Mouse (Mus musculus) lung, embryonic 15.5 days (tissue): ENCODE measurements at regions not wholly inside any gene's neighbourhood (a gene's known extent, or its start where the extent isn't known, plus 50 kb on each side); places are given as distances from the start of the nearest gene placed in this dataset.
A peak's percentile ranks its signal among the peaks of the same experiment; 100 is the strongest.

Source experiments
- ATAC-seq: fragments of 200-750 bp; cut with Nextera tagmentation; 2 replicates; pipeline ENCODE4 v1.8.0; 2017; ENCODE audit warnings: moderate number of reproducible peaks, borderline replicate concordance; ENCODE audit not compliant: low FRiP score, low TSS enrichment; ENCODE audit errors: extremely low read depth
- H3K27ac ChIP-seq: fragments of 300-500 bp; sonication (generic); 2 replicates; pipeline ENCODE4 v1.5.1; 2015; ENCODE audit warnings: moderate library complexity, mild to moderate bottlenecking, inconsistent platforms
- H3K27me3 ChIP-seq: fragments of 300-500 bp; sonication (generic); 2 replicates; pipeline ENCODE4 v1.6.1; 2015; ENCODE audit warnings: inconsistent platforms
- H3K36me3 ChIP-seq: fragments of 300-500 bp; sonication (generic); 2 replicates; pipeline ENCODE4 v1.6.1; 2015; ENCODE audit warnings: inconsistent platforms
- H3K4me1 ChIP-seq: fragments of 300-500 bp; sonication (generic); 2 replicates; pipeline ENCODE4 v1.6.1; 2015; ENCODE audit warnings: inconsistent platforms
- H3K4me2 ChIP-seq: fragments of 300-500 bp; sonication (generic); 2 replicates; pipeline ENCODE4 v1.6.1; 2015; ENCODE audit warnings: inconsistent platforms, mild to moderate bottlenecking, moderate library complexity
- H3K4me3 ChIP-seq: fragments of 300-500 bp; sonication (generic); 2 replicates; pipeline ENCODE4 v1.5.1; 2015; ENCODE audit warnings: mild to moderate bottlenecking, inconsistent platforms
- H3K9ac ChIP-seq: fragments of 300-500 bp; sonication (generic); 2 replicates; pipeline ENCODE4 v1.6.1; 2015; ENCODE audit warnings: inconsistent platforms
- H3K9me3 ChIP-seq: fragments of 300-500 bp; sonication (generic); 2 replicates; pipeline ENCODE4 v1.6.1; 2016; ENCODE audit warnings: inconsistent platforms
- WGBS: fragments of 180-500 bp; shearing (Covaris S2); methylation state at CpG from one replicate; pipeline ENCODE4 v1.1.7; 2015; 5-methylcytosine and 5-hydroxymethylcytosine counted together

DNA sequence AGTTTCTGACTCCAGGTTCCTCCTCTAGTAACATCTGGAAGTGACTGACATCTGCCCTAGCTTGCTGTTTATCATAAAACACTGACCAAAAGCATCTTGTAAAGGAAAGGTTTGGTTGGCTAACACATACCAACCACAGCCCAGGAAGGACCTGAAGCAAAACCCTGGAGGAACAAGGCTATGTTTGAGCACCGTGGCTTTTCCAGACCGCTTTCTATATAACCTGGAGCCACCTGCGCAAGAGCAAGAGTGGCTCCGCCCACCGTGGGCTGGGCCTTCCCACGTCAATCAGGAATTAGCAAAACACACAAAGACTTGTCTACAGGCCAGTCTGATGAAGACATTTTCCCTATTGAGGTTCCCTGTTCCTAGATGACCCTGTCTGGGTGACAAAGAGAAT lies 177.5 kb upstream of the Dapk1 start:
- no peak for ATAC-seq
- Histone ChIP-seq H3K36me3 (no peaks in the 10 kb centered on the region), H3K27ac (no peak overlapping the region), H3K27me3 (no peaks in the 10 kb centered on the region), H3K4me2 (no peak overlapping the region), H3K4me1 (peaks cover 9% of the 10 kb centered on the region; the same call in 1 of the 2 replicates), H3K4me3 (no peak overlapping the region), H3K9me3 (no peaks in the 10 kb centered on the region), H3K9ac (no peak overlapping the region)
- WGBS = 60% methylated on average over 6 of the region's 6 CpGs

DNA sequence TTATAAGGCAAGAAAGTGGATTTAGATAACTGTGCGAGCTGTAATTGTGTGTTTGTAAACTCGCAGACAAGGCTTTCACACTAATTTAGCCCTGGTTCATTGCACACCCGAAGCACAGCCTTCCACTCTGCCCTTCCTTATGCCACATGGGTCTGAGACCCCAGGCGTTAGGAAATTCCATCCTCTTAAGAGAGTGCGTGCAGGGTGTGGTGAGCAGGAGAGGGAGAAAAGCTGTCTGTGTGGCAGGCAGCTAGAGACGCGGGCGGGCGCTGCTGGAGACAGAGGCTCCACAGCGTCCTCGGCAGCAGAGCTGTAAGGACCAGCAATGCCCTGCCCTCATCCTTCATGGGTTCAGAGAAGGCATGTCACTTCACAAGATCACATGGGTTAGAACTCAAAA lies 176.6 kb upstream of the Dapk1 start:
- no peak overlapping the region for H3K4me2 ChIP-seq
- H3K9me3 ChIP-seq = no peaks in the 10 kb centered on the region
- 53% methylated on average over 11 of the region's 11 CpGs for WGBS
- no peak for ATAC-seq
- no peak overlapping the region for H3K27ac ChIP-seq
- no peak overlapping the region for H3K4me3 ChIP-seq
- H3K27me3 ChIP-seq = no peaks in the 10 kb centered on the region
- no peaks in the 10 kb centered on the region for H3K36me3 ChIP-seq
- H3K4me1 ChIP-seq = peaks cover 9% of the 10 kb centered on the region; the same call in 1 of the 2 replicates
- no peak overlapping the region for H3K9ac ChIP-seq

DNA sequence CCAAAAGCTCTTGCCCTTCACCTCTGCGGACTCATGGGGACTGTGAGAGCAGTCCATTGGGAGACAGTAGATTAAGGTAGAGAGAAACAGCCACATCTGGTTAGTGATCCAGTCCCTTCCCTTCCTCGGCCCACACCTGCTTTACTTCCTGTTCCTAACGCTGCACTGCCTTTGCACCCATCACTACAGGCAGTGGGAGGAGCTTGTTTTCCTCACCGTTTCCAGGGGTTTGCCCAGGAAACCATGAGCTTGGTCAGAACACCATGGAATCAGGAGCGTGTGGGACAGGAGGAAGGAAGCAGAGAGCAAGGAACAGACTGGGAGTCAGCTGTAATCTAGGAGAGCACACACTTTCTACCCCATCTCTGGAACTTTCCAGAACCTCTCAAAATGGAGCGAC lies 176.2 kb upstream of the Dapk1 start:
- no peak overlapping the region for H3K4me2 ChIP-seq
- 71% methylated on average over 6 of the region's 6 CpGs for WGBS
- no peak overlapping the region for H3K4me3 ChIP-seq
- H3K4me1 ChIP-seq = peaks cover 9% of the 10 kb centered on the region; the same call in 1 of the 2 replicates
- no peak for ATAC-seq
- H3K9ac ChIP-seq = no peak overlapping the region
- H3K27me3 ChIP-seq = no peaks in the 10 kb centered on the region
- no peaks in the 10 kb centered on the region for H3K9me3 ChIP-seq
- no peaks in the 10 kb centered on the region for H3K36me3 ChIP-seq
- H3K27ac ChIP-seq = no peak overlapping the region

DNA sequence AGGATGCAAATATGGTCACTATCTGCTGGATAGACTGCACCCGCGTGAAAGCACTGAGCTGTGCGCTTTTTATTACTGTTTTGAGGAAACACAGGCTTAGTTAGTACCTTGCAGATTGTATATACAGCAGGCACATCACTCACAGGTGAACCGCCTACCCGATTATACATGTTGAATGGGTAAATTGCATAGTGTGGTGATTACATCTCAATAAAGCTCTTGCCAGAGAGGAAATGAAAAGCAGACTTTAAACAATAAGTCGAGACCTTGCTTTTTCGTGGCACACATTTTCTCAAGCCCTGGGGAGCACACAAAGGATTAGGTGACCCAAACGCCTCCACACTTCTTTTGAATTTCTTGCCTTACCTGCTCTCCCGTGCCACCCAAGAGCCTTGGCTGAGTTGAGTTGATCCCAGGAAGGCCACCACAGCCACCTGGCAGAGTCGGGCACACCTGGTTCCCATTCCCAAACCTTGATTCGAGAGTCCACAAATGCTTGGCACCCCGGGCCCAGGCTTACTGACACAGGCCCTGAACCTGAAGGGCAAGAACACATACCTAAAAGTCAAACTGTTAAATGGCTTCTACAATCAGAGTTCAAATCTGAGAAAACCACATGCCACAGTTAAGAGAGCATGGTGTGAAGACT lies 175.4 kb upstream of the Dapk1 start:
- Histone ChIP-seq H3K4me1 (peaks cover 2% of the 10 kb centered on the region; the same call in 1 of the 2 replicates), H3K4me3 (no peak overlapping the region), H3K4me2 (no peak overlapping the region), H3K9ac (no peak overlapping the region), H3K36me3 (no peaks in the 10 kb centered on the region), H3K27ac (no peak overlapping the region), H3K27me3 (no peaks in the 10 kb centered on the region), H3K9me3 (no peaks in the 10 kb centered on the region)
- no peak for ATAC-seq
- WGBS = 91% methylated on average over 12 of the region's 12 CpGs

DNA sequence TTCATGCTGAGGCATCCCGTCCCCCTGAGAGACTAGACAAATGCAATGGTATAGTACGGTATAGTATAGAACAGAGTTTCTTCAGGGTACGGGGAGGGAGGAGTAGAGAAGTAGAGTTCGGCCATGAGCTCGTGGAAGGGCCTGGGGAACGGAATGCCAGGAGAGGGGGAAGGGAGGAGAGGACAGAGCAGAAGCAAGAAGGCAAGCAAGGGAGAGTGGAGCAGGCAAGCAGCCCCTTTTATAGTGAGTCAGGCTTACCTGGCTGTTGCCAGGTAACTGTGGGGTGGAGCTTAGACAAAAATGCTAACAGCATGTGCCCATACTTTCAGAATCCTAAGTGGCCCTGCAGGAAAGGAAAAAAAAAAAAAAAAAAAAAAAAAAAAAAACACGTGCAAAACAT lies 174.7 kb upstream of the Dapk1 start:
- Histone ChIP-seq H3K4me3 (no peak overlapping the region), H3K9ac (no peak overlapping the region), H3K27me3 (no peaks in the 10 kb centered on the region), H3K4me2 (peak overlapping the region; percentile 44), H3K9me3 (no peaks in the 10 kb centered on the region), H3K4me1 (no peaks in the 10 kb centered on the region), H3K36me3 (no peaks in the 10 kb centered on the region), H3K27ac (no peak overlapping the region)
- WGBS = 47% methylated on average over 7 of the region's 7 CpGs
- peak; percentile 64 for ATAC-seq

DNA sequence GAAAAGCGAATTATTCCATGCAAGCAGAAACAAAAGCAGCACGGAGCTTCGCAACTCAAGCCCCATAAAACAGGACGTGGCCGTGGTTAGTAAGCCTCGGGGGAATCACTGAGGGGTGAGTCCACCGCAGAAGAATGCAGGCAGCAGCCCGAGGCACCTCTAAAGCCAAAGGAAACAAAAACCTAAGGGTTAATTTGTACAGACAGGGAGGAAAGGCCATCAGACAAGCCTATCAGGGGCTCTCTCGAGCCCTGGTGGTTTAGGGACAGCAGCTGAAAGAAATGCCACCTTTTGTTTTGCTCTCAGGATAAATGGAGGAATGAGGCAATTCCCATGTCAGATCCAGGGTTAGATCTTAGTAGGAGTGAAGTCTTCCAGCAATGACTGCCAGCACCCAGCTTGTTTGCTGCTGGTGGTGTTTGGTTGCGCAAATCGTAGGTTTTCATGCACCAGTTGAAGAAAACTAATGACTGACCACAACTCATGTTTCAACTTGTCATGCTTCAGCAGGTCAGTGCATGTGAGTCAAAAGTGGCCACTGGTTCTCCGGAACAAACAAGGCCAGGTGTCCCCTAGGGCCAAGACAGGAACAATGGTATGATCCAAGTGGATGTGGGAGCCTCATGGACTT lies 173.9 kb upstream of the Dapk1 start:
- ATAC-seq = no peak
- no peaks in the 10 kb centered on the region for H3K9me3 ChIP-seq
- no peaks in the 10 kb centered on the region for H3K36me3 ChIP-seq
- H3K9ac ChIP-seq = no peak overlapping the region
- H3K27ac ChIP-seq = no peak overlapping the region
- WGBS = 34% methylated on average over 12 of the region's 12 CpGs
- no peaks in the 10 kb centered on the region for H3K27me3 ChIP-seq
- H3K4me2 ChIP-seq = peak overlapping the region; percentile 44
- no peak overlapping the region for H3K4me3 ChIP-seq
- H3K4me1 ChIP-seq = no peaks in the 10 kb centered on the region

DNA sequence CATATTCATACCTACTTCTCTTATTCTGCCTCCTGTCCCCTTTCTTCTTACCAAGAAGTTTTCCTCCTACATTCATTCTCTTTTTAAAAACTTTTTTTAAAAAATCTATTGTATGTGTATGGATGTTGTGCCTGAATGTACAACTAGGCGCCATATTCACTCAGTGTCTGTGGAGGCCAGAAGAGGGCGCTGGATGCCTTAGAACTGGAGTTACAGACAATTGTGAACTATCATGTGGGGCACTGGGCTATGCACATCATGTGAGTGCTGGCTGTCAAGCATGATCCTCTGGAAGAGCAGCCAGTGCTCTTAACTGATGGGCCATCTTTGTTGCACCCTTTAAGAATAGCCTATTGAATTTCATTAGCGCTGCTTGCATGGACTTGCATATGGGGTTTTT lies 172.6 kb upstream of the Dapk1 start:
- no peaks in the 10 kb centered on the region for H3K36me3 ChIP-seq
- H3K9ac ChIP-seq = no peak overlapping the region
- H3K27me3 ChIP-seq = no peaks in the 10 kb centered on the region
- H3K4me3 ChIP-seq = no peak overlapping the region
- H3K4me1 ChIP-seq = no peaks in the 10 kb centered on the region
- no peak for ATAC-seq
- H3K4me2 ChIP-seq = no peak overlapping the region
- H3K9me3 ChIP-seq = no peaks in the 10 kb centered on the region
- no peak overlapping the region for H3K27ac ChIP-seq
- WGBS = 69% methylated on average over 3 of the region's 3 CpGs

DNA sequence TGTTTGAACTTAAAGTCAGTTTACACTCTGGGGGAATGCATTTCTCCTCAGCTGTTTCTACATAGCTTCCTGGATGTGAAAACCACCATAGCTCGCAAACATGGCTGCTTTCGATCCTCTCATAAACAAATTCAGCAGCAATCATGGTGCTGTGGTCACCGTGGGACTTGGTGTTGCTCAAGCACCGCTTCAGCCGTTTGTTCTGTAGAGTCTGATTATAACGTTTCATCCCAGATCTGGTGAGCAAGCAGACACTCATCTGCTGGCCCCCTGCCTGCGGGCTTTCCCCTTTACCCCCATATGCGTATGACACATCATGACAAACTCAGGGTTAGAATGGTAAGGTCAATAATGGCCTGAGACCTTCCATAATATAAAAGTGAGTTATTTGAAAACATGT lies 170.3 kb upstream of the Dapk1 start:
- Histone ChIP-seq H3K4me2 (no peak overlapping the region), H3K4me3 (no peak overlapping the region), H3K4me1 (no peaks in the 10 kb centered on the region), H3K9ac (no peak overlapping the region), H3K36me3 (no peaks in the 10 kb centered on the region), H3K9me3 (no peaks in the 10 kb centered on the region), H3K27me3 (no peaks in the 10 kb centered on the region), H3K27ac (no peak overlapping the region)
- WGBS = 73% methylated on average over 8 of the region's 8 CpGs
- no peak for ATAC-seq

DNA sequence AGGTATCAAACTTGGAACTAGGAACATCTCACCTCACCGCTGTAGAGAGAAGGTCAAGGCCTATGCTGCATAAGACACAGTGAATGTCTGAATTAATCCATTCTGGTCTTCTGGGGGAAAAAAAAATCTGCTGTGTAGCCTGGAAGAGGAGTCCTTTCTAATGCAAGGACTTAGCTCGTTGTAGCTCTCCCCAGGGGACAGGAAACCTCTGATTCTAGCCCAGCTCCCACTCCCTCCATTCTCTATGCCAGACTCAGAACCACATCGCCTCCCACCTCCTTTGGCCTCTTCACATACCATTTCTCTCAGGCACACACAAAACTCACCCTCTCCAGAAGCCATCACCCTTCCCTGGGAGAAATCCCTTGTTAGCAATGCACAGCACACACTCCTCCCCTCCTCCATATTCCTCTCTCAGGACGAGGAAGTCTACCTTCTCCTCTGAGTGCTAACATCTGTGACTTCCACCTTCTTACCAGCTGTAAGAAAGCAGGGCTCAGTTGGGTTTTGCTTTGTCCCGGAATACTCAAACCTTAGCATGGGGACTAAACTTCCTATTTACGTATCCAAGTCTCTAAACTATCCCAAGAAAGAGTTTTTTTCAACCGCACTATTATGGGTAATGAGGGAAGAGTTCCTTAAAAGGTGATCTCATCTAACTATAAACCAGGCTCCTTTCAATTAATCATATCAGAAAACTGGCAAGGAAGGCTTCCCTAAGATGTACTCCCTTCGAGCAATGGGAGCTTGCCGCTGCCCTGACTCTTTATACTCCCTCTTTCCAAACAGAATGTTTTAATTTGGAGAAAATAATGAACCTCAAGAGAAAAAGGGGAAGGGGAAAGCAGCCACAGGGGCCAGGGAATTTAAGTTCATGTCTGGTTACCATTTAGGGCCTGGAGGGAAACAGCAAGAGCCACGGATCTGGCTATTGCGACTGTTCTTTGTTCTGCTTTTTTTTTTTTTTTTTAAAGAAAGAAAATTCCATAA lies 167.2 kb upstream of the Dapk1 start:
- Histone ChIP-seq H3K4me3 (no peak overlapping the region), H3K4me2 (no peak overlapping the region), H3K36me3 (no peaks in the 10 kb centered on the region), H3K9me3 (no peaks in the 10 kb centered on the region), H3K4me1 (no peaks in the 10 kb centered on the region), H3K27ac (no peak overlapping the region; the same call in 1 of the 2 replicates), H3K27me3 (no peaks in the 10 kb centered on the region), H3K9ac (no peak overlapping the region)
- ATAC-seq = no peak
- WGBS = 60% methylated on average over 11 of the region's 11 CpGs

DNA sequence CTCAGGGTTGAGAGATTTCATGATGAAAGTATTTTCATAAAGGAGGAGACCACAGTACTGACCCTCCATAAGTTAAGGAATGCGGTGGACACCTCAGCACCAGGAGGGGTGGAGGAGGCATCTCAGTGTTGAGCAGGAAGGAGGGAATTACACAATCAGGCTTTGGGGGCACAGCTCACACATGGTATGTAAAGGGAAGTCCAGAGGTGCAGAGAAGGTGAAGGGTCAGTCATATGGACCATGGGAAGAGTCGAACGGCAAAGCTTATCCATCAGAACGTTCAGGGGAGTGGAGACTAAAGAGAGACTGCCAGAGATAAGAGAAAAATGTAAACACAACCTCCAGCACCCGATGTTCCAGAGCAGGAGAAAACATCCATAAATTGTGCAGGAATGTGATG lies 166.4 kb upstream of the Dapk1 start:
- no peaks in the 10 kb centered on the region for H3K9me3 ChIP-seq
- H3K36me3 ChIP-seq = no peaks in the 10 kb centered on the region
- no peaks in the 10 kb centered on the region for H3K27me3 ChIP-seq
- ATAC-seq = peak; percentile 23; the same call in 1 of the 2 replicates
- H3K27ac ChIP-seq = no peak overlapping the region; the same call in 1 of the 2 replicates
- no peak overlapping the region for H3K4me2 ChIP-seq
- 15% methylated on average over 5 of the region's 5 CpGs for WGBS
- no peak overlapping the region for H3K9ac ChIP-seq
- no peak overlapping the region for H3K4me3 ChIP-seq
- H3K4me1 ChIP-seq = no peaks in the 10 kb centered on the region

DNA sequence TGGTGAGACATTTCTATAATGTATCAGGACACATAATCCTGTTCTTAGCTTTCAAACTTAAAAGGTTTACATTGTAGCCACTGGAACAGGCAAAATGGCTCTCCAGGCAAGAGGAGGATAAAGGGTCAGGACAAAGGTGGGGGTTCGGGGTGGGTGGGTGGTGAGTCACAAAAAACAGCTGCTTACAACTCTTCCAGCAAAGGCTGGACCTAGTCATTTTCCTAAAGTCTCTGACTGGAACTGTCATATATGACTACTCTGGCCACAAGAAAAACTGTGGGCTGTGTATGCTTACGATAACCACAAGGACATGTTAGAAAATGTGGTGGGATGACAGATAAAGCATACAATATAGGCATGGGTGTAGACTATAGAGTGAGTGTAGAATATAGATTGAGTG lies 163.6 kb upstream of the Dapk1 start:
- no peak overlapping the region for H3K4me2 ChIP-seq
- no peaks in the 10 kb centered on the region for H3K36me3 ChIP-seq
- H3K4me1 ChIP-seq = 0 out of 2 replicates have a peak, but pooled peaks cover 5% of the 10 kb centered on the region
- no peak overlapping the region for H3K4me3 ChIP-seq
- no peak for ATAC-seq
- WGBS = 69% methylated on average over 2 of the region's 2 CpGs
- no peak overlapping the region for H3K9ac ChIP-seq
- H3K27ac ChIP-seq = no peak overlapping the region
- H3K9me3 ChIP-seq = no peaks in the 10 kb centered on the region
- H3K27me3 ChIP-seq = no peaks in the 10 kb centered on the region

DNA sequence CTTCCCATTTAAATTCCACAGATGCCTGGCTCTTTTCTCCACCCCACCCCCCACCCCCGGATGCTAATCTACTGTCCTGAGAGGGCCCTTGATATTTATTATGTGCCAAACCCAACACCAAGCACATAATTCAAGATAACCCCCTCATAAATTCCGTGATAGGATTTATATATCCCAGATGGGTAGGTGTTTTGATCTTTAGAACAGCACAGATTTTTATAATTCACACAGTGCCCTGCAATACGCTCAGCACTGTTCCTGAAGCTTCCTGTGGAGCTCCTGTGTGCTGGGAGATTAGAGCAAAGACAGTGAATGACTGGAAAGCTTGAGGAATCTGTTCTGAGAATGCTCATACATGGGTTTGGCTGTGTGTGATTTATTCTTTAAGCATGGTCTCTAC lies 161.2 kb upstream of the Dapk1 start:
- 28% methylated on average over 3 of the region's 3 CpGs for WGBS
- no peak overlapping the region for H3K27ac ChIP-seq

More for the DNA sequence above, 161.2 kb upstream of the Dapk1 start:
- Histone ChIP-seq H3K9me3 (no peaks in the 10 kb centered on the region), H3K4me3 (no peak overlapping the region), H3K36me3 (no peaks in the 10 kb centered on the region), H3K4me2 (no peak overlapping the region), H3K9ac (no peak overlapping the region), H3K27me3 (no peaks in the 10 kb centered on the region), H3K4me1 (0 out of 2 replicates have a peak, but pooled peaks cover 8% of the 10 kb centered on the region)
- ATAC-seq = no peak
